ENCODE assay signal across 8 mouse cellular contexts in the genomic region with DNA sequence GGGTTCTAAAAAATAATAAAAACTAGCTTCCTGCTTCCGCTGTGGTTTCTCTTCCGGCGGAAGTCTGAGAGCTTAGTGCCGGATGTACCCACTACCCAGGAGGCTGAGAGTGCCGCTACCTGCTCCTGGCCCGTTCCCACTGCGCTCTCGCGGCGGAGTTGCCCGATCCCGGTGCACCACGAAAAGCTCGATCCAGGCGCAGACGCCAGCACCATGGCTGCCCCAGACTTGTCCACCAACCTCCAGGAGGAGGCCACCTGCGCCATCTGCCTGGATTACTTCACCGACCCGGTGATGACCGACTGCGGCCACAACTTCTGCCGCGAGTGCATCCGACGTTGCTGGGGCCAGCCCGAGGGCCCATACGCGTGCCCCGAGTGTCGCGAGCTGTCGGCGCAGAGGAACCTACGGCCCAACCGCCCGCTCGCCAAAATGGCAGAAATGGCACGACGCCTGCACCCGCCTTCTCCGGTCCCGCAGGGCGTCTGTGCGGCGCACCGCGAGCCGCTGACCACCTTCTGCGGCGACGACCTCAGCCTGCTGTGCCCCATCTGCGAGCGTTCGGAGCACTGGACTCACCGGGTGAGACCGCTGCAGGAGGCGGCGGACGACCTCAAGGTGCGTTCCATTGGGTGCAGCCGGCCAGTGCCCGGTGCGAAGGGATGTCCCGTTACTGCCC. TPM values are rescaled to one million over a fixed set of nuclear protein-coding genes. Genes with fewer than 3 reads are reported as not detected.
DNase-seq lines count a peak whose midpoint lies in the region; ATAC-seq and TF ChIP-seq lines count a peak whose summit lies in the region.

A gene (plus strand): TSS at position 67 of the 679 bp plus-strand sequence.

- CTCF ChIA-PET in Patski (lab: Charles Lee) = interaction anchor here (0.9 to 3.0 kb wide), 6 partner anchors 8 to 64 kb away, joined by 3 to 8 read pairs (median 7); a partner anchor contains a TSS

- in situ Hi-C loops in Patski (cut with MboI; ENCODE audit: low pct_unique_long_range_greater_than_20kb) = no loop called here

- H3K36me3 ChIP-seq in hindbrain, embryonic 14.5 days (replicated peaks; ENCODE audit: control insufficient read depth, insufficient read depth) = peaks cover 12% of the 10 kb centered on the region
- no peaks in the 10 kb centered on the region for H3K36me3 ChIP-seq in macrophage (ENCODE audit: inconsistent target)

- H3K4me3 ChIP-seq in hindbrain, embryonic 14.5 days (replicated peaks; ENCODE audit: low read length) = peak within 1 kb of the TSS; percentile 98
- peak within 1 kb of the TSS; percentile 99 for H3K4me3 ChIP-seq in macrophage (ENCODE audit: inconsistent target)

- peak; percentile 58 for ATAC-seq in Patski
- ATAC-seq in hindbrain, embryonic 14.5 days (ENCODE audit: low FRiP score) = peak; percentile 81

- peak within 1 kb of the TSS; percentile 94 for H3K9ac ChIP-seq in hindbrain, embryonic 14.5 days

- no peaks in the 10 kb centered on the region for H3K9me3 ChIP-seq in hindbrain, embryonic 14.5 days (ENCODE audit: control insufficient read depth, low read length)

- TF ChIP-seq CTCF in Patski (IDR thresholded peaks at IDR 0.05) = no peak

- H3K79me2 ChIP-seq in macrophage (ENCODE audit: inconsistent target) = peaks cover 86% of the 10 kb centered on the region

- POLR2A ChIA-PET in Patski (lab: Charles Lee) = interaction anchor here (0.6 to 1.4 kb wide), 5 partner anchors 11 to 73 kb away, joined by 3 to 4 read pairs (median 3); a partner anchor contains a TSS

- WGBS in hindbrain, embryonic 14.5 days = under 1% methylated on average over 64 of the region's 64 CpGs
- under 1% methylated on average over 55 of the region's 64 CpGs for WGBS in macrophage (ENCODE audit: missing documents)

- peaks cover 41% of the 10 kb centered on the region for H3K4me1 ChIP-seq in hindbrain, embryonic 14.5 days (replicated peaks; ENCODE audit: control insufficient read depth, insufficient read depth, low read length)

- peak within 1 kb of the TSS; percentile 100 for H3K4me2 ChIP-seq in hindbrain, embryonic 14.5 days (replicated peaks)

- peak within 1 kb of the TSS; percentile 72 for H3K27ac ChIP-seq in hindbrain, embryonic 14.5 days
- H3K27ac ChIP-seq in macrophage = peak within 1 kb of the TSS; percentile 72

- H3K27me3 ChIP-seq in Patski = no peaks in the 10 kb centered on the region
- H3K27me3 ChIP-seq in hindbrain, embryonic 14.5 days (ENCODE audit: control insufficient read depth, insufficient read depth, low read length) = no peaks in the 10 kb centered on the region

- DNase-seq in Patski (ENCODE audit: low read depth, low spot score) = no peak
- peak; percentile 58 for DNase-seq in cerebellum, adult 11-12 months
- peak in 1 of 2 experiments; percentile 75 for DNase-seq in frontal cortex, adult 2 months (ENCODE audit: extremely low spot score in 1 of 2, low spot score in 1 of 2)
- DNase-seq in hindbrain, embryonic 14.5 days (ENCODE audit: low spot score) = peak; percentile 80
- DNase-seq in layer of hippocampus, postnatal 36 days = peak in 1 of 2 experiments; percentile 62
- DNase-seq in right cerebral cortex, postnatal 10 days (ENCODE audit: low spot score in 2 of 2) = peak; percentile 74 to 77
- DNase-seq in urinary bladder, postnatal 36 days (ENCODE audit: low spot score in 2 of 2) = peak; percentile 32 to 52

RNA-seq across cellular contexts. Expression of the gene that starts here (rescaled TPM):
- polyA plus RNA-seq in Patski (2021) (29.2 TPM), macrophage (2018) (11.4 to 20.3 TPM (median 14.2 TPM) in 3 replicates)
- polyA plus RNA-seq in frontal cortex, adult 2 months (2012; rRNA removed) = 26.2 and 28.4 TPM in 2 replicates
- polyA plus RNA-seq in hindbrain, embryonic 14.5 days (2014; fragmentation: Nextera tagmentation; extraction: Ambion mirVana) = 18.9 and 22.1 TPM in 2 replicates
- total RNA-seq in layer of hippocampus, postnatal 36 days (2021) = 10 to 100 TPM; 28.8 to 29.3 TPM
- total RNA-seq in macrophage (2018; cell fraction: chromatin; rRNA removed) = 10 to 100 TPM; 24.2 to 97.7 (median 71.8) TPM
- 10 to 100 TPM in 22 of 26 experiments, 1 to 10 TPM in 4; 7.7 to 22.5 (median 18.0) TPM for total RNA-seq in macrophage (2018; cell fraction: cytosol; rRNA removed)
- total RNA-seq in macrophage (2018; cell fraction: nucleus; rRNA removed) = 10 to 100 TPM; 18.6 to 83.1 (median 49.3) TPM
